Mouse (Mus musculus) urinary bladder, adult 2 months (tissue): Measurements from ENCODE around the gene Tnfrsf1a. TPM values are rescaled to one million over a fixed set of nuclear protein-coding genes. Genes with fewer than 3 reads are reported as not detected.

Experiments
- DNase-seq: peaks from one replicate; pipeline ENCODE4 v3.0.0; 2022; ENCODE audit warnings: low spot score
- polyA plus RNA-seq: library from polyadenylated mRNA; depleted of rRNA; stranded (reverse); fragments of >200 nt; gene quantifications from 2 replicates; pipeline ENCODE4 v1.2.3, GENCODE M21; 2012; rRNA removed

The Tnfrsf1a gene
- polyA plus RNA-seq, 1 experiment = 140 TPM

DNA sequence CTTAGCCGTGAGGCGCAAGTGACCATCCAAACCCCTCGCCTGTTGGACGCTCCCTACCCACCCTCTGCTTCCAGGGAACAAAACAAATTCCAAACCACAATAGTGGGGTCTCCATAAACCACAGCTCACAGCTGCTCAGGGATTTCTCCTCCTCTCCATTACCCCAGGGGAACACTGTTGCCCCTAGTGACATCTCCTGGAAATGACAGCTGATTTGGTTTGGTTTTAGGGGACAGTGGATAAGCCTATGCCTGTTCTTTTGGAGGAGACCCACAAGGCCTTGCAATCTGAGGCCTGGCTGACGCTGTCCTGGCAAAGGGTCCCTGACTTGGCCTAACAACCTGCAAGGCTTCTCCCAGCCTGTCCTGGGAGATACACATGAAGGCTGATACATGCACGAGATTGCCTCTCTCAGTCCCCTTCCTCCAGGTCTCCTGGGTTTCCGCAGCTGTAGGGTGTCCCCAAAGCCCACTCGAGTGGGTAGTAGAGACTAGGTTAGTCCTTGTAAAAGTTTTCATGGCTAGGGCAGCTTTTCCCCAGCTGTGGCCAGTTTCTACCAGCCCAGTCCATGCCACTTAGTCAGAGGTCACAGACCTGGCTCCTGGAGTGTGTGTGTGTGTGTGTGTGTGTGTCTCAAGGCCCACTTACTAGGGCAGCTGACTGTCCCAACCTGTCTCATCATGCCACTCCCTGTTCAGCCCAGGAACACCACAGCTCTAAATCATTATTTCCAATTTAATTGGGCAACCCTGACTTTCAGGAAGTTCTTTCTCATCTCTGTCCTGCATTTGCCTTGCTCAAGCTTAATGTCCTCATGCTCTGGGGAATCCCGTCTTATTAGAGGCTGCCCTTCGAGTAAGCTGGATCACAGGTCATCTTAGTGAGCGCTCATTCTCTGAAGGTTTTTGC is 36.2 kb downstream of the Tnfrsf1a start:
- no peak for DNase-seq

DNA sequence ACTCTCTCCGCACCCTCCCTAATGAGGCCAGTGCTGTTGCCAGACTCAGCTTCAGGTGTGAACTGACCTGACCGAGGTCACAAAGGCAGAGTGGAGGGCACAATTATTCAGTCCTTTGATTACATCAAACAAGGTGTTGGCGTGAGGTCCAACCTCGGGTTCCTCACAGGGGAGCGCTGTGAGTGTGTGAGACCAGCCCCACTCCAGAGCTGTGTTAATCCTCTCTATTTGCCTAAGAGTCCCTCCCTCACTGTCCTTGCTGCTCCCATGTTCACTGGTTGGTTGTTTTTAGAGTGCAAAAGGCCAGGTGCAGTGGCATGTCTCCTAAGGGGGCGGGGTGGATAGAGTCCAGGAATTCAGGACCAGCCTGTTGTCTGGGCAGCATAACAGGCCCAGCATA is 36.9 kb downstream of the Tnfrsf1a start:
- no peak for DNase-seq

GRCm38 (mm10) chr6:125389853-125390252 is 40.7 kb downstream of the Tnfrsf1a start:
- no peak for DNase-seq

- no peak for DNase-seq
These were observed 56.6 kb downstream of the Tnfrsf1a start for GRCm38 (mm10) chr6:125405461-125406382.

GRCm38 (mm10) chr6:125407224-125407623 is 58.1 kb downstream of the Tnfrsf1a start:
- no peak for DNase-seq

GRCm38 (mm10) chr6:125407657-125408056 is 58.5 kb downstream of the Tnfrsf1a start:
- no peak for DNase-seq

DNA sequence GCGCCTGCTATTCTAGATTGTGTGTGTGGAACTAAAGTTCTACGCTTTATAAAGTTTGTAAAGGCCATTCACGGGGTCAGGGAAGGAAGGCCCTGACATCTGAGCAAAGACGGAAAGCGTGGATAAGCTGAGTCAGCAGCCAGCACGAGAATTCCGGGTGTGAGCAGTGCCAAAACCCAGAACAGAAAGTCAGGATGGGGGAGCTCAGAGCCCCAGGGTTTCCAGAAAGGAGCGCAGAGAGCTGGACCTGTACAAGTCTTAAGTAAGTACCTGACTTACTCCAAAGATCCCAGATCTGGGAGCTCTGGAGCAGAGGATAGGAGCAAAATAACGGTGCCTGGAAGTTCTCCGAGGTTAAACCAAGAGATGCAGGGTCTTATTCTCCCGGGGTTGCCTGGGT is 61.4 kb downstream of the Tnfrsf1a start:
- no peak for DNase-seq

- DNase-seq = no peak
These were observed 61.9 kb downstream of the Tnfrsf1a start for GRCm38 (mm10) chr6:125410995-125411547.

DNA sequence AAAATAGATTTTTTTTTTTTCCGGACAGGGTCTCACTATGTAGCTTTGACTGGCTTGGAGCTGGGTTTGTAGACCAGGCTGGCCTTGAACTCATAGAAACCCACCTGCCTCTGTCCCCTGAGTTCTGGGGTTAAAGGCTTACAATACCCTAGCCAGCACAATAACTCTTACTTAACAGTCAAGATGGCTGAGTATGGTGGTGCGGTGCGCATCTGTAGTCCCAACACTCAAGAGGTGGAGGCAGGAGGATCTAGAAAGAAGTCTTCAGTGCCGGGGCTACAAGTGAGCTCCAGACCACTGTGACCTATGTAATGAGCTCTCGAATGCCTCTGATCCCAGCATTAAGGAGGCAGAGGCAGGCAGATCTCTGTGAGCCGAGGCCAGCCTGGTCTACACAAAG is 62.5 kb downstream of the Tnfrsf1a start:
- no peak for DNase-seq

Other genes with a start within 250 kb of the Tnfrsf1a start
- 23.1 TPM in 2 replicates for gene Nop2, start 217.5 kb upstream of the Tnfrsf1a start, polyA plus RNA-seq
- 28.6 and 29.0 TPM in 2 replicates for gene Iffo1, start 204.1 kb upstream of the Tnfrsf1a start, polyA plus RNA-seq
- gene Gapdh, start 182.9 kb upstream of the Tnfrsf1a start, polyA plus RNA-seq = 2,278 and 2,316 TPM in 2 replicates
- gene Ncapd2, start 157.7 kb upstream of the Tnfrsf1a start, polyA plus RNA-seq = 17.3 and 24.3 TPM in 2 replicates
- 69.8 and 72.9 TPM in 2 replicates for gene Mrpl51, start 157.6 kb upstream of the Tnfrsf1a start, polyA plus RNA-seq
- gene Vamp1, start 133.8 kb upstream of the Tnfrsf1a start, polyA plus RNA-seq = 29.0 and 37.2 TPM in 2 replicates
- 16.6 and 19.7 TPM in 2 replicates for gene Tapbpl, start 117.5 kb upstream of the Tnfrsf1a start, polyA plus RNA-seq
- gene Cd27, start 112.4 kb upstream of the Tnfrsf1a start, polyA plus RNA-seq = 0.59 and 0.83 TPM in 2 replicates
- gene Tuba3a, start 63.3 kb upstream of the Tnfrsf1a start, polyA plus RNA-seq = 0.04 TPM in 1 of 2 replicates, not detected in the other
- gene Ltbr, start 35.5 kb upstream of the Tnfrsf1a start, polyA plus RNA-seq = 101 and 118 TPM in 2 replicates
- gene Scnn1a, start 28.7 kb upstream of the Tnfrsf1a start, polyA plus RNA-seq = 2.9 and 3.9 TPM in 2 replicates
- gene Plekhg6, start 31.4 kb downstream of the Tnfrsf1a start, polyA plus RNA-seq = 17.5 and 18.7 TPM in 2 replicates
- 683 and 894 TPM in 2 replicates for gene Cd9, start 145.4 kb downstream of the Tnfrsf1a start, polyA plus RNA-seq
- gene Vwf, start 197.4 kb downstream of the Tnfrsf1a start, polyA plus RNA-seq = 37.8 and 57.5 TPM in 2 replicates